Mouse (Mus musculus) hindbrain, embryonic 16.5 days (tissue): Measurements from ENCODE around the gene Hist1h4d. TPM values are rescaled to one million over a fixed set of nuclear protein-coding genes. Genes with fewer than 3 reads are reported as not detected.
"Not testable (repeated sequence)": the region's sequence is repeated elsewhere in the genome, so short reads cannot be mapped to it uniquely, and the experiment has no call there.

Experiments used
- ATAC-seq: fragments of 200-750 bp; cut with Nextera tagmentation; 2 replicates; pipeline ENCODE4 v1.8.0; 2017; ENCODE audit warnings: moderate TSS enrichment, moderate library complexity
- H3K27ac ChIP-seq: fragments of 300-500 bp; sonication (generic); 2 replicates; pipeline ENCODE4 v1.5.1; 2014; ENCODE audit warnings: low read depth, mild to moderate bottlenecking, control low read depth, low read length, moderate library complexity
- H3K27me3 ChIP-seq: fragments of 300-500 bp; sonication (generic); replicated peaks from 2 replicates; pipeline ENCODE4 v1.6.1; 2014; ENCODE audit warnings: low read length; ENCODE audit not compliant: control insufficient read depth, insufficient read depth
- H3K36me3 ChIP-seq: fragments of 300-500 bp; sonication (generic); 2 replicates; pipeline ENCODE4 v1.6.1; 2014; ENCODE audit warnings: mild to moderate bottlenecking, low read length, moderate library complexity, mixed read lengths; ENCODE audit not compliant: control insufficient read depth, insufficient read depth
- H3K4me1 ChIP-seq: fragments of 300-500 bp; sonication (generic); 2 replicates; pipeline ENCODE4 v1.6.1; 2014; ENCODE audit warnings: low read depth, low read length; ENCODE audit not compliant: control insufficient read depth, insufficient read depth
- H3K4me2 ChIP-seq: fragments of 300-500 bp; sonication (generic); 2 replicates; pipeline ENCODE4 v1.6.1; 2014; ENCODE audit warnings: mild to moderate bottlenecking, low read length, control low read depth, moderate library complexity
- H3K4me3 ChIP-seq: fragments of 300-500 bp; sonication (generic); 2 replicates; pipeline ENCODE4 v1.5.1; 2014; ENCODE audit warnings: mild to moderate bottlenecking, low read length, control low read depth, moderate library complexity
- H3K9ac ChIP-seq: fragments of 300-500 bp; sonication (generic); 2 replicates; pipeline ENCODE4 v1.6.1; 2014; ENCODE audit warnings: low read depth, mild to moderate bottlenecking, control low read depth, low read length, moderate library complexity
- H3K9me3 ChIP-seq: fragments of 300-500 bp; sonication (generic); 2 replicates; pipeline ENCODE4 v1.6.1; 2014; ENCODE audit warnings: mild to moderate bottlenecking, low read length, moderate library complexity; ENCODE audit not compliant: control insufficient read depth
- WGBS: fragments of 180-500 bp; shearing (Covaris S2); extraction: QIAGEN DNeasy Blood & Tissue Kit; methylation state at CpG from one replicate; pipeline ENCODE4 v1.1.7; 2014; 5-methylcytosine and 5-hydroxymethylcytosine counted together
- polyA plus RNA-seq: library from polyadenylated mRNA; unstranded; fragments of >200 nt; fragmentation: Nextera tagmentation; extraction: Ambion mirVana; gene quantifications from 2 replicates; pipeline ENCODE4 v1.2.1, GENCODE M21; 2015

Gene Hist1h4d
- polyA plus RNA-seq, 1 experiment from 2014 or later, result 30.0 TPM

DNA sequence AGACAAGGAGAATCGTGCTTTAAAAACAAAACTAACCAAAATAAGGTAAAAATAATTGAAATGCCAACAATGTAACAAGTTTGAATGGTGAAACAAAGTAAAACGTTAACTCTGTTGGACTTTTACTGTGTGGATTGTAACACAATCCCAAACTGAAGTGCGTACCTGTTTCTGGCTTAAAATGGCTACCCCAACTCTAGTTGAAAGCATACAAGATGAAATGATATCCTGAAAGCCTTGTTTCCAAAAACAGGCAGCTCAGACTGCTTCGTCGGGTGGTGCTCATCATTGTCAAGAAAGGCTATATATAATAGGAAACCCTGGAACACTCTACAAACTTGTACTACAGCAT lies 19.9 kb upstream of the Hist1h4d start:
- H3K9ac ChIP-seq, H3K9me3 ChIP-seq, H3K27ac ChIP-seq, H3K4me1 ChIP-seq, H3K36me3 ChIP-seq, ATAC-seq, H3K27me3 ChIP-seq: not testable (repeated sequence)
- WGBS, result 0% methylated on average over 2 of the region's 5 CpGs
- peak overlapping the region; percentile 87 for H3K4me2 ChIP-seq
- H3K4me3 ChIP-seq, result peak overlapping the region; percentile 46

DNA sequence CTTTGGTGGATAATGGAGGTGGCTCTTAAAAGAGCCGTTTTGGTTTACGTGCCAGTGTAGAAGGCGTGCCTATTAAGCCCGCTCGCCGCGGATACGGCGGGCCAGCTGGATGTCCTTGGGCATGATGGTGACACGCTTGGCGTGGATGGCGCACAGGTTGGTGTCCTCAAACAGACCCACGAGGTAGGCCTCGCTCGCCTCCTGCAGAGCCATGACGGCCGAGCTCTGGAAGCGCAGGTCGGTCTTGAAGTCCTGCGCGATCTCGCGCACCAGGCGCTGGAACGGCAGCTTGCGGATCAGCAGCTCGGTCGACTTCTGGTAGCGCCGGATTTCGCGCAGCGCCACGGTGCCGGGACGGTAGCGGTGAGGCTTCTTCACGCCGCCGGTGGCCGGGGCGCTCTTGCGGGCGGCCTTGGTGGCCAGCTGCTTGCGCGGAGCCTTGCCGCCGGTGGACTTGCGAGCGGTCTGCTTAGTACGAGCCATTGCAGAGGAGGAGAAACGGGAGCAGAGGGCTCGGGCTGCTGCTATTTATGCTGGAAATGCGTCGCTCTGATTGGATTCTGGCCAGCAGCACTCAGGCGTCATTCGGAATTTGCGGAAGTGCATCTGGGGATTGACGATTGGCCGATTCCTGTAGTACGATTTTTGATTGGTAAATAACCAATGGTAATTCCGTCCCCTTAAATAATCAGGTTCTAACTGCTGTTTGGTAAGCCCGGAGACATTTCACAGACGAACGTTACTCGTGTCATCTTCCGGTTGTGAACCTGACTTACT lies 19.3 kb upstream of the Hist1h4d start, which contains the start of gene Hist1h3e:
TSS of gene Hist1h3e (minus strand) at position 487 of the 777 bp plus-strand sequence.
- Histone ChIP-seq H3K9ac (peak within 1 kb of the TSS; percentile 60), H3K27ac (peak within 1 kb of the TSS; percentile 94), H3K4me2 (peak within 1 kb of the TSS; percentile 87), H3K4me3 (peak within 1 kb of the TSS; percentile 46)
- H3K36me3 ChIP-seq, H3K9me3 ChIP-seq, H3K4me1 ChIP-seq, H3K27me3 ChIP-seq: not testable (repeated sequence)
- peak; percentile 97 for ATAC-seq
- WGBS, result under 1% methylated on average over 39 of the region's 67 CpGs

DNA sequence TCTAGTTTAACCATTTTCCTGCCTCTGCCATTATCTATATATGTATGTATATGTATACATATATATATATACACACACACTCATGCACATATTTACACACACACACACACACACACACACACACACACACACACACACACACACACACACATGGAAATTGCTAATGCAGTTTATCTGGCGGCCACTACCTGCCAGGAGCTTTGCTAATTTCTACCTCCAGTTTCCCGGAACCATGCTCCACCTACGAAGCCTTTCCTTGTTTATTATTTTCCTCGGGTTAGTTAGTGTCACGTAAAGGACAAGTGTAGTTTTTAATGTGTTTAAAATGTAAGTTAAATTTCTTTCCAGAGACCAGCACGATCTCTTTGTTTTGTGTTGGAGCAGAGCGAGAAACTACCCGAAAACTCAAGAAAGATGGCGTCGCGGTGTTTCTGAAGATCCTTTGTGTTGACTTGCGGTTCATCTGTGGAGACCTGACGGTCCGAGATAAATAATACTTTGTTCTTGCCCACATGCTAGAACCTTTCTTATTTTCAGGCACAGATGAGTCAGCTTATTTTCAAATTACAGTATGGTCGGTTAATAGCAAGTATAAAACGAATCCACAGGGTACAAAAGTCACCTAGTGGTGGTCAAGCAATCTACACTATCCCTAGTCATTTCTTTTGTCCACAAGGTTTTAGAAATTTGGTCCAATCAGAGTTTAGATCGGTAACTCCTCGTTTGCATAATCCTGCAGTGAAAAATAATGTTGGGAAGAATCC lies 18.5 kb upstream of the Hist1h4d start:
- Histone ChIP-seq H3K9ac (peak overlapping the region; percentile 60), H3K4me2 (peak overlapping the region; percentile 87), H3K4me1 (no peaks in the 10 kb centered on the region; the same call in 1 of the 2 replicates), H3K27ac (peak overlapping the region; percentile 94), H3K9me3 (no peaks in the 10 kb centered on the region), H3K4me3 (peak overlapping the region; percentile 46), H3K36me3 (no peaks in the 10 kb centered on the region), H3K27me3 (no peaks in the 10 kb centered on the region)
- 2% methylated on average over 18 of the region's 18 CpGs for WGBS
- ATAC-seq, result peak; percentile 60

DNA sequence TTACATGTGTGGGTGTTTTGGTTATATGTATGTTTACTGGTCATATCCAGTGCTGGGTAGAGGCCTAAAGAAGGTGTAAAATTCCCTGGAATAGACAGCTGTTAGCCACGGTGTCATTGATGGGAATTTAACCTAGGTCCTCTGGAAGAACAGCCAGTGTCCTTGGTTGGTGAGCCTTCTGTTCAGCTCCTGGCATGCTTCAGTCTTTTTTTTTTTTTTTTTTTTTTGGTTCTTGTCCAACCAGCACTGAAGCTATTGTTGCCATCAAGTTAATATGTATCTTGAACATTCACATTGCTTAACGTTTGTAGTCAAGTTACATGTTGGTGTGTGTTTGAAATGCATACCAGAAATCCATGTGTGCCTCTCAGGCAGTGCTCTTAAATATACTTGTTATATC lies 16.9 kb upstream of the Hist1h4d start:
- Histone ChIP-seq H3K4me3 (no peak overlapping the region), H3K36me3 (no peaks in the 10 kb centered on the region), H3K4me2 (no peak overlapping the region), H3K4me1 (no peaks in the 10 kb centered on the region; the same call in 1 of the 2 replicates), H3K9me3 (no peaks in the 10 kb centered on the region), H3K27ac (no peak overlapping the region), H3K9ac (no peak overlapping the region), H3K27me3 (no peaks in the 10 kb centered on the region)
- no peak for ATAC-seq
- 86% methylated on average over 2 of the region's 2 CpGs for WGBS

DNA sequence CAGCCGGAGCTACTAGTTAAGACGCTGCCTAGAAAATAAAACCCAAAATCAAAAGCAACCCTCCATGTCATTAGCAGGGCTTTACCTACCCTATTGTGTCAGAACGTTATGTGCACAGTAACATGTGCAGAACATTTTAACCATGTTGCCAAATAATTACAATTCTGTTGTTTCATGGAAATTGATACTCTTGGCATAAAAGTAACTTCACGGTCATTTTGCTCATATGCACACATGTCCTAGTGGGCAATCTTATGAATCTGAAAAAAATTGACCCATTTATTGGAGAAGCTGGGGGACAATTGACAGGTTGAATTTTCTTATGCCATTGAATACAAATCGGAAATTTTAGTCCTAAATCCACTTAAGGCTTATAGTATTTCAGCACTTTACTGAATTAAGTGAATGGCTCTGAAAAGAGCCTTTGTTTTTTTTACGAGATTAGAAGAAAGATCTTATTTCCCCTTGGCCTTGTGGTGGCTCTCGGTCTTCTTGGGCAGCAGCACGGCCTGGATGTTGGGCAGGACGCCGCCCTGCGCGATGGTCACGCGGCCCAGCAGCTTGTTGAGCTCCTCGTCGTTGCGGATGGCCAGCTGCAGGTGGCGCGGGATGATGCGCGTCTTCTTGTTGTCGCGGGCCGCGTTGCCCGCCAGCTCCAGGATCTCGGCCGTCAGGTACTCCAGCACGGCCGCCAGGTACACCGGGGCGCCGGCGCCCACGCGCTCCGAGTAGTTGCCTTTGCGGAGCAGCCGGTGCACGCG lies 11.0 kb upstream of the Hist1h4d start:
- ATAC-seq, H3K36me3 ChIP-seq, H3K27me3 ChIP-seq, H3K9me3 ChIP-seq: not testable (repeated sequence)
- Histone ChIP-seq H3K4me2 (peak overlapping the region; percentile 53), H3K9ac (peak overlapping the region; percentile 57), H3K4me1 (peaks cover 18% of the 10 kb centered on the region), H3K27ac (peak overlapping the region; percentile 90), H3K4me3 (peak overlapping the region; percentile 44)
- WGBS, result 2% methylated on average over 12 of the region's 41 CpGs

DNA sequence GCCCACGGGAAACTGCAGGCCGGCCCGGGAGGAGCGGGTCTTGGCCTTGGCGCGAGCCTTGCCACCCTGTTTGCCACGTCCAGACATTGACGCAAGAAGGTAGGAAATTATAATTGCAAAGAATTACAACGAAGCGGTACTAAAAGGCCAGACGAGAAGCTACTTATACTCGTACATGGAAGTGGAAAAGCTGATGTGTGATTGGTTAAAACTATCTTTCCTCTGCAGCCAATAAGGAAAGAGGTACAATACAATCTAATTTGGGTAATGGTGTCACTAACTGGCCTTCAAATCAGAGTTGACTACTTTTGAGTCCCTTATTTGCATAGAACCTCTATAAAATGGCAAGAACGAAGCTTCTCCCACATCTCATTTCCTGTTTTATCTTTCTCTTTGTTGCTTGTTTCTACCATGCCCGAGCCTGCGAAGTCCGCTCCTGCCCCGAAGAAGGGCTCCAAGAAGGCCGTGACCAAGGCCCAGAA lies 10.3 kb upstream of the Hist1h4d start, which contains the start of the genes Hist1h2ae and Hist1h2bg:
TSS of gene Hist1h2ae (minus strand) at position 199 of the 482 bp plus-strand sequence.
TSS of gene Hist1h2bg (plus strand) at position 375 of the 482 bp plus-strand sequence.
- Histone ChIP-seq H3K4me3 (peak within 1 kb of the TSS; percentile 44), H3K27ac (peak within 1 kb of the TSS; percentile 90), H3K9ac (peak within 1 kb of the TSS; percentile 57), H3K27me3 (no peaks in the 10 kb centered on the region), H3K9me3 (no peaks in the 10 kb centered on the region), H3K4me2 (peak within 1 kb of the TSS; percentile 53), H3K4me1 (peaks cover 19% of the 10 kb centered on the region), H3K36me3 (no peaks in the 10 kb centered on the region)
- under 1% methylated on average over 18 of the region's 18 CpGs for WGBS
- peak; percentile 95 for ATAC-seq

DNA sequence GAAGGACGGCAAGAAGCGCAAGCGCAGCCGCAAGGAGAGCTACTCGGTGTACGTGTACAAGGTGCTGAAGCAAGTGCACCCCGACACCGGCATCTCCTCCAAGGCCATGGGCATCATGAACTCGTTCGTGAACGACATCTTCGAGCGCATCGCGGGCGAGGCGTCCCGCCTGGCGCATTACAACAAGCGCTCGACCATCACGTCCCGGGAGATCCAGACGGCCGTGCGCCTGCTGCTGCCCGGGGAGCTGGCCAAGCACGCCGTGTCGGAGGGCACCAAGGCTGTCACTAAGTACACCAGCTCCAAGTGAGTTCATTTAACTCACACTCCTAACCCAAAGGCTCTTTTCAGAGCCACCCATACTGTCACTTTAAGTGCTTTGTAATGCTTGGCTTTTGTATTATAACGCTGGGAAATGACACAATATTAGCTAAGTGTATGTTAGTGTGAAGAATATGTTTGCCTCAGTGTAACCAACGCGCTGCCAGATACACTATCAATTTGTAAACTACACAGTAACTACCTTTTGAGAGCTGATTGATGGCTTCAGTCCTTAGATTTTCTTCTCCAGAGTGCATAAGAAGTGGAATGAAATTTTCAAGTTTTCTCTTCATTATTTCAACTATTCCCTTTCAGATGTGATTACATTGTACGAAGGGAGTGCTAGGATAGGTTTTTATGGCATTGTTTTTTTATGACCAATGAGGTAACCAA lies 9.7 kb upstream of the Hist1h4d start:
- Histone ChIP-seq H3K9ac (peak overlapping the region; percentile 54; the same call in 1 of the 2 replicates), H3K4me3 (peak overlapping the region; percentile 44), H3K4me2 (peak overlapping the region; percentile 53), H3K27ac (peak overlapping the region; percentile 90), H3K4me1 (peaks cover 25% of the 10 kb centered on the region)
- not testable (repeated sequence) for H3K36me3 ChIP-seq, H3K9me3 ChIP-seq, H3K27me3 ChIP-seq, ATAC-seq
- WGBS, result 0% methylated on average over 9 of the region's 34 CpGs

DNA sequence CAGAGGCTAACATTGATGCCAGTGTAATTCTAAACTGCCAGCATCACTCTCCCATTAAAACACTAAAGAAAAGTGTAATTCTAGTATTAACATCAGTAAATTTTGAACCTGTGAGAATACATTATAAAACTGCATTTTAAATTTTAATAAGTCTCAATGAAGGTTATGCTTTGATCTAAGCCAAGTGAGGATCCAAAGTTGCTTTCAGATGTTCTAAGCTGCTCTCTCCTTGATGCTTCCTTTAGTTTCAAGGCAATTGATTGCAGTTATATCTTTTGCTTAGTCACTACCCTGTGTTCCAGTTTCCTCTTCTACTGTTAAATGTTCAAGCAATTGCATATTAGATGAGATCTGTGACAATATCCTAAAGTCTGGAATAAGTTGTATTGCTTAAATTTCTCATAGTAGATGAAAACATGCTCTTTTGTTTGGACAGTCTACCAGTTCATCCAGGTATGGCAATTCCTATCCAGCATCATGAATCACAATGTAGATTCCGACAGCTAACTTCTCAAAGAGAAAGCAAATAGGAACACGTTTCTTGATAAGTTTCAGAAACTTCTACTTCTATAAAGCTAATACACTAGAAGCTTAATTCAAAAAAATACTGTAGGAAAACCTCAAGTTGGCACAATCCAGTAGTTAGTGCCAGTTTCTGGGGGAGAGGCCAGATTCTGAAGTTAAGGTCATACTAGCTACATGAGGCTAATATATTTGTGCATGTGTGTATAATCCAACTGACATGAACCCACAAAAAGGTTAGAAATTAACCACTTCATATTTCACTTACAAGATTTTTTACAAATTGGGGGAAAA lies 9.0 kb upstream of the Hist1h4d start:
- H3K9me3 ChIP-seq, result no peaks in the 10 kb centered on the region
- H3K27me3 ChIP-seq, result no peaks in the 10 kb centered on the region
- peaks cover 26% of the 10 kb centered on the region for H3K4me1 ChIP-seq
- H3K36me3 ChIP-seq, result no peaks in the 10 kb centered on the region
- no peak overlapping the region for H3K9ac ChIP-seq
- no peak for ATAC-seq
- H3K4me2 ChIP-seq, result peak overlapping the region; percentile 53
- WGBS, result 40% methylated on average over 2 of the region's 2 CpGs
- H3K4me3 ChIP-seq, result peak overlapping the region; percentile 44
- H3K27ac ChIP-seq, result no peak overlapping the region
